Mouse (Mus musculus): Measurements from ENCODE around the gene Dmrta2.

Gene Dmrta2

DNA sequence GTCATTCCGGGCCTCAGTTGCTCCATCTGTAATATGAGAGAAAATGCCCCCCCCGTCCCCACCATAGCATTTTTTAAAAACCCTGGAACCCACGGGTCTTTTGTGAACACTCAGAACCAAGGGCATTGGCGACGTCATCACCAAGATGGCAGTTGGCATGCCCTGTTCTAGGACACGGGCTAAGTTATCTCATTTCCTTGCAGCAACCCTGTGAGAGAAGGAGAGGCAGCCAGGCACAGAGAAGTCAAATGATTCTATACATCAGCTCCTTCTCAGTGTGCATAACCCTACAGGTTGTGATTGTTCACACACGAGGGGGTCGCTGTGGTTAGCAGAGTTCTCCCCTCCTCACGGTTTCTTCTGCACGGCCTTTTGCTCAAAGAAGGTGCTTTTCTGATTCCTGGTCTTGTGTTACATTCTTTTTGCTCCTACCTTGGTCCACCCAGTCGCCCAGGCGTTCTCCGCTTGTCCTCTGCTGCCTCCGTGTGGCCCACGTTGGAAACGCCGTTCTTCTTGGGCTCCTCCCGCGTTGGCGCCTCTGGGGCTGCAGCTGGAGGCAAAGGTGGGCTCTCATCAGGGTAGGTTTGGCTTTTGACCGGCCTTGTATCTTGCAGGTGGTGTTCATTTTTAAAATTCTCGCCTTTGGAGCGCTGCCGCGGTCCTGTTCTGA, 44.2 kb downstream of the Dmrta2 start:
- in situ Hi-C loops (cut with MboI, MseI) = no loop called here

DNA sequence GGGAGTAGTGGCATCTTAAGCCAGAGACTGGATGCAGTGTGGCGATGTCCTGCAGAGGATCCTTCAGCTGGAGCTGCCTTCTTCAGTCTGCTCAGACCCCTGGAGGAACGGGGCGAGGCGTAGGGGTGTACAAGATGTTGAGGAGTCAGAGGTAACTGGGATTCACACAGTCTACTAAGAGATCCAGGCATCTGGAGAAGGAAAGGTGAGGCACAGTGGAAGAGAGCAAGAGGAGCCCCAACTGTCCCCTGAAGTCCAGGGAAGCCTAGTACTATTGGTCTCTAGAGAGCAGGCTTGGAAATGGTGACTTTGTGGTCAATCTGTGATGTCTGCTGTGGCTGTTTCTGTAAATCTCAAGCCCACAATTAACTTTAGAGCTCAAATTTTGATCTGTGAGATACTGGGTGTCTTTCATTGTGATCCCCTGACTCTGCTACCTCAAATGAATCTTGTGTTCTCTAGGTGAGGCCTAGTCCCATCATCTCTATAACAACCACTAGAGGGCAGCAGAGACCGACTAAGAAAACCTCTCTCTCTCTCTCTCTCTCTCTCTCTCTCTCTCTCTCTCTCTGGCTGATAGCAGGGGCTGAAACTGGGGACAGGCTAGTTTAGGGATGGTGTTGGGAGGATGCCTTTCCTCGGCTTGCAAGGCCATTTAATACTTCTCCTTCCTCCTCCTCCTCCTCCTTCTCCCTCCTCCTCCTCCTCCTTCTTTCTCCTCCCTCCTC, 50.8 kb downstream of the Dmrta2 start:
- in situ Hi-C loops (cut with MboI, MseI) = no loop called here

DNA sequence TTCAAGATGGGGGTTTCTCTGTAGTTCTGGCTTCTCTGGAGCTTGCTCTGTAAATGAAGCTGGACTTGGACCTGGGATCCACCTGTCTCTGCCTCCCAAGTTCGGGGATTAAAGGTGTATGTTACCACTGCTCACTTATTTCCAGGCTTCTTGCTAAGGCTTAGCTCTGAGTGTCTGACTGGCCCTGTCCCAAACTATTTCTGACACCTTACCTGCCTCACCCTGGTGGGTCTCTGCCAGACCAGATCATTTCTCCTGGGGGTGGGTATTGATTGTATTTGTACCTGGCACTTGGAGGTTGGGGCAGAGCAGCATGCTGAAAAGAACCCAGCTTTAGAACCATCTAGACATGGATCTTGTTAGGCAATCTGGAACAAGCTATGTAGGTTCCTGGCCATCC, 51.6 kb downstream of the Dmrta2 start:
- in situ Hi-C loops (cut with MboI, MseI) = no loop called here

All from regulatory T cell (primary cell).